In genomic region chr17:56727659-56728058, GRCm38 (mm10) we compare ENCODE assay signal across 12 mouse cellular contexts. TPM values are rescaled to one million over a fixed set of nuclear protein-coding genes. Genes with fewer than 3 reads are reported as not detected.
A peak's percentile ranks its signal among the peaks of the same experiment; 100 is the strongest.
DNase-seq lines count a peak whose midpoint lies in the region; ATAC-seq and TF ChIP-seq lines count a peak whose summit lies in the region.
"Had no signal": no experiment of that assay in that cellular context is flagged by ENCODE, and none has a peak within 500 bp of the region (broad histone marks: within the 10 kb centered on the region; RNA-seq: fewer than 3 reads in every experiment).

No protein-coding gene starts in this region.

- no peak overlapping the region for H3K9ac ChIP-seq in embryonic facial prominence, embryonic 15.5 days

- no peaks in the 10 kb centered on the region for H3K27me3 ChIP-seq in embryonic facial prominence, embryonic 15.5 days

- 10% methylated on average over 12 of the region's 12 CpGs for WGBS in embryonic facial prominence, embryonic 15.5 days

- 0 out of 2 replicates have a peak overlapping the region, but pooled peaks have one; percentile 17 for H3K4me2 ChIP-seq in embryonic facial prominence, embryonic 15.5 days (replicated peaks)

- ATAC-seq in embryonic facial prominence, embryonic 15.5 days (ENCODE audit: insufficient number of reproducible peaks, low FRiP score, low TSS enrichment, low read depth): no peak
- ATAC-seq in monocyte, adult 5-6 weeks (replicated peaks; ENCODE audit: insufficient number of reproducible peaks, low FRiP score, low TSS enrichment, poor library complexity, severe bottlenecking): no peak
- ATAC-seq: inflammation-experienced regulatory T-cells, adult 6 months had no signal

- peaks cover 7% of the 10 kb centered on the region; the same call in 1 of the 2 replicates for H3K36me3 ChIP-seq in embryonic facial prominence, embryonic 15.5 days

- peaks cover 33% of the 10 kb centered on the region for H3K4me1 ChIP-seq in embryonic facial prominence, embryonic 15.5 days

- H3K4me3 ChIP-seq in layer of hippocampus, adult 2 months: no peak overlapping the region
- no peak overlapping the region for H3K4me3 ChIP-seq in embryonic facial prominence, embryonic 15.5 days (replicated peaks)

- intact Hi-C loops in gastrocnemius, postnatal 36 days (cut with DNase I): no loop called here

- TF ChIP-seq CTCF in layer of hippocampus, adult 2 months (conservative IDR thresholded peaks at IDR 0.05): no peak

- H3K9me3 ChIP-seq in embryonic facial prominence, embryonic 15.5 days (replicated peaks): no peaks in the 10 kb centered on the region

- peak; percentile 46 for DNase-seq in embryo, embryonic 10.5 days (ENCODE audit: low spot score)
- DNase-seq in embryo, embryonic 10 days (ENCODE audit: low spot score): no peak
- no peak for DNase-seq in layer of hippocampus, adult 2 months (ENCODE audit: low spot score in 2 of 2)
- no peak for DNase-seq in layer of hippocampus, postnatal 10 days (ENCODE audit: low spot score in 2 of 2)
- DNase-seq in retina, postnatal 1 day: peak; percentile 29
- DNase-seq in gastrocnemius, postnatal 36 days: no peak
- DNase-seq: adrenal gland, postnatal 10 days; thymus, postnatal 14 days had no signal

- peak overlapping the region; percentile 33; the same call in 1 of the 2 replicates for H3K27ac ChIP-seq in layer of hippocampus, adult 2 months
- H3K27ac ChIP-seq in embryonic facial prominence, embryonic 15.5 days (replicated peaks): peak overlapping the region; percentile 48; the same call in 1 of the 2 replicates
- H3K27ac ChIP-seq: macrophage had no signal

RNA-seq across cellular contexts. Expression of gene Vmac, which starts 9.8 kb away (rescaled TPM):
- total RNA-seq in layer of hippocampus, adult 2 months (2021): 10 to 100 TPM; 10.2 to 12.5 TPM
- total RNA-seq in layer of hippocampus, postnatal 10 days (2021): 10 to 100 TPM in 1 of 2 experiments, 1 to 10 TPM in 1; 9.7 to 12.5 TPM
- 23.9 and 26.1 TPM in 2 replicates for polyA plus RNA-seq in embryonic facial prominence, embryonic 15.5 days (2015; fragmentation: Nextera tagmentation; extraction: Ambion mirVana)
- 1 to 10 TPM; 3.3 to 3.4 TPM for total RNA-seq in gastrocnemius, postnatal 36 days (2021)
- 5.0 to 6.0 TPM (median 5.0 TPM) in 3 replicates for total RNA-seq in monocyte, adult 5-6 weeks (2017)

RNA-seq across cellular contexts. Expression of gene Ndufa11, which starts 10.1 kb away (rescaled TPM):
- 100 to 1,000 TPM; 196 to 229 TPM for total RNA-seq in layer of hippocampus, adult 2 months (2021)
- total RNA-seq in layer of hippocampus, postnatal 10 days (2021): 100 to 1,000 TPM; 262 to 265 TPM
- polyA plus RNA-seq in embryonic facial prominence, embryonic 15.5 days (2015; fragmentation: Nextera tagmentation; extraction: Ambion mirVana): 422 and 425 TPM in 2 replicates
- total RNA-seq in gastrocnemius, postnatal 36 days (2021): 100 to 1,000 TPM; 425 to 470 TPM
- 66.7 to 91.2 TPM (median 74.2 TPM) in 3 replicates for total RNA-seq in monocyte, adult 5-6 weeks (2017)

RNA-seq across cellular contexts. Expression of gene Nrtn, which starts 29.7 kb away (rescaled TPM):
- 1 to 10 TPM; 2.5 to 3.3 TPM for total RNA-seq in layer of hippocampus, adult 2 months (2021)
- 1 to 10 TPM; 1.6 to 2.3 TPM for total RNA-seq in layer of hippocampus, postnatal 10 days (2021)
- polyA plus RNA-seq in embryonic facial prominence, embryonic 15.5 days (2015; fragmentation: Nextera tagmentation; extraction: Ambion mirVana): 24.6 and 29.5 TPM in 2 replicates
- 1 to 10 TPM; 4.1 to 5.0 TPM for total RNA-seq in gastrocnemius, postnatal 36 days (2021)
- total RNA-seq in monocyte, adult 5-6 weeks (2017): not detected in 3 replicates
- polyA plus RNA-seq: inflammation-experienced regulatory T-cells, adult 6 months; macrophage had no signal

RNA-seq across cellular contexts. Expression of gene Dus3l, which starts 36.9 kb away (rescaled TPM):
- total RNA-seq in layer of hippocampus, adult 2 months (2021): 10 to 100 TPM; 73.9 to 74.4 TPM
- 10 to 100 TPM; 66.7 to 72.0 TPM for total RNA-seq in layer of hippocampus, postnatal 10 days (2021)
- 44.4 and 47.8 TPM in 2 replicates for polyA plus RNA-seq in embryonic facial prominence, embryonic 15.5 days (2015; fragmentation: Nextera tagmentation; extraction: Ambion mirVana)
- 10 to 100 TPM; 13.4 to 16.1 TPM for total RNA-seq in gastrocnemius, postnatal 36 days (2021)
- total RNA-seq in monocyte, adult 5-6 weeks (2017): 15.0 to 22.2 TPM (median 19.2 TPM) in 3 replicates

RNA-seq across cellular contexts. Expression of gene Prr22, which starts 42.4 kb away (rescaled TPM):
- 1 to 10 TPM in 1 of 2 experiments, under 1 TPM in 1; 0.79 to 1.9 TPM for total RNA-seq in layer of hippocampus, adult 2 months (2021)
- total RNA-seq in layer of hippocampus, postnatal 10 days (2021): under 1 TPM; 0.27 to 0.71 TPM
- 0.49 and 1.2 TPM in 2 replicates for polyA plus RNA-seq in embryonic facial prominence, embryonic 15.5 days (2015; fragmentation: Nextera tagmentation; extraction: Ambion mirVana)
- under 1 TPM in 1 of 2 experiments, not detected in 1; 0.12 TPM for total RNA-seq in gastrocnemius, postnatal 36 days (2021)
- 0.29 to 0.49 TPM in 2 of 3 replicates, not detected in the other for total RNA-seq in monocyte, adult 5-6 weeks (2017)
- polyA plus RNA-seq: macrophage had no signal

Comparison
In these comparisons a context has a peak if more than half of its experiments do, and no peak if none do; other contexts are left out.
1. DNase-seq: peak in embryo, embryonic 10.5 days (single experiment) and retina, postnatal 1 day (single experiment); none in embryo, embryonic 10 days (single experiment), layer of hippocampus, adult 2 months (0 of 2), layer of hippocampus, postnatal 10 days (0 of 2) and gastrocnemius, postnatal 36 days (0 of 2).